Mouse (Mus musculus): Measurements from ENCODE around the gene Slc48a1. TPM values are rescaled to one million over a fixed set of nuclear protein-coding genes. Genes with fewer than 3 reads are reported as not detected.

Slc48a1 gene
- polyA plus RNA-seq, 1 experiment from 2014 or later, result 90.1 TPM

DNA sequence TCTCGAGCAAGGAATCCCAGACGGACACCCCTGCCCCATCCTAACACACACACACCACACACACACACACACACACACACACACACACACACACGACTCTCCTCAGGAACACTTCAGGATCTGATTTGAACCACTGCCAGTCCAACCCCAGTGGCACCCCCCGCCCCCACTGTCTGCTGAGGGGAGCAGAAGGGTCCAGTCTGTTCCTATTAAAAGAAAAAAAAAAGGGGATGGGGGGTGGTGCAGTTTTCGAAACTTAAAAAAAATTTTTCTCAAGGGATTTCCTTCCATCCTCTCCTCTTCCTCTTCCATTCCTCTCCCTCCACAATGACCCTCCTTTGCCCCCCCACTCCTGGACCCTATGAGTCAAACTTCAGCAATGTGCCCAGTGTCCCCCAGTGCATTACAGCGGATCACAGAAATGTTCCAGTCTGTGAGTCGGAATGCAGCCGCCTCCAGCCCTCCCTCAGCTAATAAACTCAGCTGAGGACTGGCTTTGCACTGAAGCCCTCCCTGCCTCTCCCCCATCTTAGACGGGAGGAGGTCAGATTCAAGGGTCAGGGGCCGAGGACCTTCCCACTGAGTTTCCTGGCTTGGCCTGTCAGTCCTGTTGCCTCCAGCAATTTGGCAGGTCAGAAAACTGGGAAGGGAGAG, 53.8 kb downstream of the Slc48a1 start:
- WGBS, result 9% methylated on average over 10 of the region's 10 CpGs

DNA sequence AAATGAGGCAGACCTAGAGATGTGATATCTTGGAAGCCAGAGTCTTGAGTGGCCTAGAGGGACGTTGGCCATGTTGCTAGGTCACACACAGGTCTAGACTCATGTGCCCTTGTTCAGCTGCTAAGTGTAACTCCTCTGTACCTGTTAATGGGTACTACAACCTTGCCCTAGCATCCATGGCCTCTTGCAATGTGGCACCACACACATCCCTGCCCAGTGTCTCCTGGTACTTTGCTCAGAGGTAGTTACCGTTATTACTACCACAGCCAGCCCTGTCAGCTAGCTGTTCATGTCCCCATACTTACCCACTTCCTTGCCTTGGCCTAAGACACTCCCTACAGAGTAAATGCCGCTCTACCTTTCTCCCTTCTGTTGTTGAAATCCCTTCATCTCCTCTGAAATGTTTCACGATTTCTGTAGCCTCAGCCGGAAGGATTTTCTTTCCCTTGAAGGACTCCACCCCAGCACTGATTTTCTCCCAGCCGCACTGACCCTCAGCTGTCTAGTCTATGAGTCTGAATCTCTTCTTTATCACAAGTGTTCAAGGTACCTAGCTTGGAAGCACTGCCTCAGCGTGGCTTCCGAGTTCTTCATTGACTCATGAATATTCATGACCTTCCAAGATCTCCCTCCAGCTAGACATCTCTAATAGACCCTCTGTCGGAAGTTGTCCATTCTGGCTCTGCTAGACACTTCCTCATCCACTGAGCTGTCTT, 54.6 kb downstream of the Slc48a1 start:
- WGBS, result 53% methylated on average over 9 of the region's 9 CpGs
- peaks cover 56% of the 10 kb centered on the region for H3K4me1 ChIP-seq

More for the DNA sequence above, 53.8 kb downstream of the Slc48a1 start:
- peak overlapping the region; percentile 99 for H3K9ac ChIP-seq
- H3K4me2 ChIP-seq, result peak overlapping the region; percentile 84
- peak overlapping the region; percentile 87 for H3K4me3 ChIP-seq
- peak overlapping the region; percentile 96 for H3K27ac ChIP-seq
- no peaks in the 10 kb centered on the region for H3K27me3 ChIP-seq (replicated peaks)
- peaks cover 52% of the 10 kb centered on the region for H3K4me1 ChIP-seq
- no peak for ATAC-seq (replicated peaks)
- H3K9me3 ChIP-seq, result no peaks in the 10 kb centered on the region
- no peaks in the 10 kb centered on the region for H3K36me3 ChIP-seq (replicated peaks)

DNA sequence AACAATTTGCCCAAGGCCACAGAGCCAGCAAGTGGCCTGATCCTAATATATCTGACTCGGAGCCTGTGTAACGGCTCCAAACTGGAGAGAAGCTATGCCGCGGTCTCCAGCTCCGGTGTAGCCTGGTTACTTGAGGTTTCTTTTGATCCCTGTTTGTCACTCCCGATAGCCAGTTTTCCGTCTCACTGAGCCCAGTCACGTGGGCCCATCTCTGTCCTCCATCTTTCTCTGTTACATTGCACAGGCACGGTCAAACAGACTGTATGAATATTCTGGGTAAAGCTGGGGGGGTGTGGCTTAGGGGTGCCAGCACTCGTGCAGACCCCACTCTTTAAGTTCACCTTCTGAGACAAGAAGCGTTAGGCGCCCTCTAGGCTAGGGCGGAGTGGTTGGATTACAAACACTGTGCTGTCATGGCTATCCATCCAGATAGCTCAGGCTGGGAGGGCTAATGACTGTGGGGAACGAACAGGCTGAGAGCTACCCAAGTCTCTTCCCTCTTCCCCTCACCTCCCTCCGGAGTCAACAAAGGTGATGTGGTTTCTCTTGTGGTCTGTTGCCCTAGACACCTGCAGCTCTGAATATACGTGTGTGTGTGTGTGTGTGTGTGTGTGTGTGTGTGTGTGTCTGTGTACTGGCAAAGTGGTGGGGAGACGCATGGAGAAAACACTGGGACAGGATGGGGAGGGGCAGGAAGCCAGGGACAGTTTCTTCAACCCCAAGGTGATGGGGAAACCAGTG, 58.0 kb downstream of the Slc48a1 start:
- Histone ChIP-seq H3K9me3 (no peaks in the 10 kb centered on the region), H3K9ac (no peak overlapping the region), H3K27me3 (replicated peaks) (no peaks in the 10 kb centered on the region), H3K4me2 (no peak overlapping the region), H3K36me3 (replicated peaks) (no peaks in the 10 kb centered on the region), H3K27ac (no peak overlapping the region), H3K4me3 (no peak overlapping the region), H3K4me1 (peaks cover 27% of the 10 kb centered on the region)
- ATAC-seq (replicated peaks), result no peak
- WGBS, result 47% methylated on average over 17 of the region's 17 CpGs

More for the DNA sequence above, 54.6 kb downstream of the Slc48a1 start:
- H3K27me3 ChIP-seq (replicated peaks), result no peaks in the 10 kb centered on the region
- H3K9ac ChIP-seq, result no peak overlapping the region
- no peaks in the 10 kb centered on the region for H3K9me3 ChIP-seq
- ATAC-seq (replicated peaks), result no peak
- H3K4me3 ChIP-seq, result no peak overlapping the region
- H3K36me3 ChIP-seq (replicated peaks), result no peaks in the 10 kb centered on the region
- H3K27ac ChIP-seq, result no peak overlapping the region
- H3K4me2 ChIP-seq, result no peak overlapping the region

DNA sequence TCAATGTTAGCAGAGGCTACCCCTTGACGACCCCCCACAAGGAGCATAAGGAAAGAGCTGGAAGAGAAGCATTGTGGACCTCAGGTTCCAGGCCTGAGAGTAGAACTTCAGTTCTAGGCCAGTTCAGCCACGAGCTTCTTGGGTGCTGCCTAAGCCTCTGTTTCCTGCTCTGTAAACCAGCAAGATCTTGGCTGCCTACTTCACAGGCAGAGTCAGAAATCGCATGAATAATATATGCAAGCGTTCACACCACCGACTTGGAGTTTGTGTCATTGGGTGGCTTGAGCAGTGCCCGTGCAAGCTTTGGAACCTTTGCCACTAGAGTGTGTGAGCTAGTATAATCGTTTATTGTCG, 58.6 kb downstream of the Slc48a1 start:
- H3K4me3 ChIP-seq, result no peak overlapping the region
- no peak overlapping the region for H3K27ac ChIP-seq
- H3K4me2 ChIP-seq, result no peak overlapping the region
- no peak overlapping the region for H3K9ac ChIP-seq
- ATAC-seq (replicated peaks), result no peak
- no peaks in the 10 kb centered on the region for H3K27me3 ChIP-seq (replicated peaks)
- peaks cover 27% of the 10 kb centered on the region for H3K4me1 ChIP-seq
- WGBS, result 70% methylated on average over 8 of the region's 8 CpGs
- no peaks in the 10 kb centered on the region for H3K36me3 ChIP-seq (replicated peaks)
- H3K9me3 ChIP-seq, result no peaks in the 10 kb centered on the region

DNA sequence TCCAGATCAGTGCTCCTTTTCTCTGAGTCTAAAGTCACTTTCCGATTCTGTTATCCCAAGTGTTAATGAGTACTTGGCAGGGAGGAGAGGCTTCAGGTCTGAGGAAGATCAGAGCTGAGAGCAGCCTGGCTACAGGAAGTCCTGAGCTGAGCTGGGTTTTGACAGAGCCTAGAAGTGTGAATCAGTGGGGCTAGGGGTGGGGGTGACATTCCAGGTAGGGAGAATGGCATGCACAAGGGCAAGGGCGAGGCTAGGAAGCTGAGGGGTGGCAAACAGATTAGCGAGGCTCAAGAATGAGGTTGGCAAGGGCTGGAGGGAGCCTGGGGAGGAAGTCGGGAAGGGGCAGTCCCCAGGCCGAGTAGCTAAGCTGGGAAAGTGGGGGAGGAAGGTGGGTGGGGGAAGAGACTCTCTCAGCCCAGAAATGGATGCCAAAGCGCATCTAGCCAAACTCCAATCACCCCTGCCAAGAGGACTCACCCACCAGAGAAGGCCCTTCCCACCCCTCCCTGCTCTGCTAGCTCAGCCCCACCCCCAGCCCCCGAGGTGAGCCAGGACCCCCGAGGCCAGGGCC, 59.3 kb downstream of the Slc48a1 start:
- Histone ChIP-seq H3K9me3 (no peaks in the 10 kb centered on the region), H3K27ac (no peak overlapping the region), H3K4me2 (no peak overlapping the region), H3K9ac (no peak overlapping the region), H3K4me1 (peaks cover 20% of the 10 kb centered on the region), H3K36me3 (replicated peaks) (no peaks in the 10 kb centered on the region), H3K4me3 (no peak overlapping the region), H3K27me3 (replicated peaks) (no peaks in the 10 kb centered on the region)
- 24% methylated on average over 8 of the region's 8 CpGs for WGBS
- ATAC-seq (replicated peaks), result no peak; the same call in 1 of the 2 replicates

DNA sequence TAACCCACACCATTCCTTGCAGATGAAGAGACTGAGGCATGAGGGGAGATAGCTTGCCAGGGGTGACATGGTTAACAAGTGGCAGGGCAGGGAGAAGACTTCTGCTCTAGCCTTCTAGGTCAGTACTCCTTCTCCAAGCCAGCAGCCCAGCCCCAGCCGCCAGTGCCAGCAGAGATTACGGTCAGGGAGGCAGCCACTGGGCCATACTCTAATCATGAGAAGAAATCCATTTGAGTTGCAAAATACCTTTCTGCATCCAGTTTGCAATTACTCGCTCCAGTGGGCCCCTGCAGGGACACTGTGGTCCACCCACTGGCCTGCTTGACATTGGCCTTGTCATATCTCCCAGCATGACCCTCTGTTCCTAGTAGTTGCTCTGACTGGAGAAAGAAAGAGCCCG, 60.1 kb downstream of the Slc48a1 start:
- Histone ChIP-seq H3K4me3 (no peak overlapping the region), H3K4me2 (no peak overlapping the region), H3K27ac (no peak overlapping the region), H3K36me3 (replicated peaks) (no peaks in the 10 kb centered on the region), H3K9ac (no peak overlapping the region), H3K27me3 (replicated peaks) (no peaks in the 10 kb centered on the region), H3K4me1 (peaks cover 12% of the 10 kb centered on the region; the same call in 1 of the 2 replicates), H3K9me3 (no peaks in the 10 kb centered on the region)
- 69% methylated on average over 4 of the region's 4 CpGs for WGBS
- no peak for ATAC-seq (replicated peaks)

DNA sequence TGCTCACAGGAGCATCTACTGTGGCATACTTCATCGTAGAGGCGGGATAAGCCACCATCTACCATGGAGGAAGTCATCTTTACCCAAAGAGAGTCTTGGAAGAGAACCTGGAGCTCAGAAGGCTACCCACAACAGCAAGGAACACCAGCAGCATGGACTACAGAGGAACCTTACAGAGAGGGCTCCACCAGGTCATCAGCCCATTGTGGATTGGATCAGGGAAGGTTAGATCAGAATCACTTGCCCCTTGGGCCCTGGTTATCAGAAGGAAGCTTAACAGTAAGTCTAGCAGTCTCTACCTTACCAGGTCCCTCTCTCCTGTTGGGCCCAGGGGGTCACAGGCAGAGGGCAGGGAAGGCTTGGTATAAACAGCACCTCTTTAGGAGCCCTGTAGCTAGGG, 60.7 kb downstream of the Slc48a1 start:
- Histone ChIP-seq H3K36me3 (replicated peaks) (no peaks in the 10 kb centered on the region), H3K4me2 (no peak overlapping the region), H3K27me3 (replicated peaks) (no peaks in the 10 kb centered on the region), H3K4me1 (peaks cover 11% of the 10 kb centered on the region; the same call in 1 of the 2 replicates), H3K27ac (no peak overlapping the region), H3K9ac (no peak overlapping the region), H3K9me3 (no peaks in the 10 kb centered on the region), H3K4me3 (no peak overlapping the region)
- no peak for ATAC-seq (replicated peaks)
- WGBS, result 95% methylated on average over 2 of the region's 2 CpGs

DNA sequence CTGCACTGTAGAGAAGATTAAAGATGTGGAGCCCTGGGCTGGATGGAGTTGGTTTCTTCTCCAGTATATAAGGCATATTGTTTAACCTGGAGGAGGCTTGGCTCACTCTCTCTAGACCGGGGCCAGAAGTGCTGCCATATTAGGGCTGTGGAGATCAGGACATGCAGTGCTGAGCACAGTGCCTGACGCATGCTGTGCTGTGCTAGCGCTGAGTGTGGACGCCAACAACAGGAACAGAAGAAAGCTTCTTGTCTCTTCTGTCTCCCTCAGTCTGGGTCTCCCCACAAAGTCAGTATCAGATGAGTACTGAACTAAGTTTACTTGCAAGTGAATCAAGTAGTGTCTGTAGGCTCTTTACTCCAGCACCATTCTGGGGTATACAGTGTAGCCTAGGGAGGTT, 61.2 kb downstream of the Slc48a1 start:
- Histone ChIP-seq H3K36me3 (replicated peaks) (no peaks in the 10 kb centered on the region), H3K27me3 (replicated peaks) (no peaks in the 10 kb centered on the region), H3K9ac (no peak overlapping the region), H3K27ac (no peak overlapping the region), H3K4me1 (peaks cover 11% of the 10 kb centered on the region; the same call in 1 of the 2 replicates), H3K4me2 (no peak overlapping the region), H3K9me3 (no peaks in the 10 kb centered on the region), H3K4me3 (no peak overlapping the region)
- WGBS, result 67% methylated on average over 4 of the region's 4 CpGs
- ATAC-seq (replicated peaks), result no peak

DNA sequence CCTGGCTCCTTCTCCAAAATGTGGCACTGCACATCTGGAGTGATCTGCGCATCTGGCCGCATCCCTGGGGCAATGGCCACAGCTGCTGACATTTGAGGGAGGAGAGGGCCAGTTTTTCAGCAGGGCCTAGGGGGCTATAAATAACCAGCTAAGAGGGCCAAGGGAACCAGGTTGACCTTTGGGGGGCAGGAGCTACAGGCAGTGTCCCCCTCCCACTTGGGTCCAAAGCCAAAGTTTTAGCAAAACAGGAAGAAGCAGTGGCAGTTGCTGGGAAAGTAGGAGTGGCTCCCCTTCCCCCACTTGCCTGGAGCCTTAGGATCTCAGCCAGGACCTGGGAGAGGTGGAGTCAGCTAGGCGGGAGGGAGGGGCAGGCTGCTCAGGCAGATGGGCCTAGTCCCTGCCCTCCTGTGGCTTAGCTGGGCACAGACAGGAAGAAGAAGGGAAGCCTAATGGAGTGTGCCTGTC, 61.7 kb downstream of the Slc48a1 start:
- no peak overlapping the region for H3K9ac ChIP-seq
- no peak for ATAC-seq (replicated peaks)
- no peak overlapping the region for H3K4me3 ChIP-seq
- H3K27me3 ChIP-seq (replicated peaks), result no peaks in the 10 kb centered on the region
- H3K4me1 ChIP-seq, result peaks cover 11% of the 10 kb centered on the region; the same call in 1 of the 2 replicates
- 60% methylated on average over 3 of the region's 3 CpGs for WGBS
- no peaks in the 10 kb centered on the region for H3K9me3 ChIP-seq
- H3K4me2 ChIP-seq, result no peak overlapping the region
- no peaks in the 10 kb centered on the region for H3K36me3 ChIP-seq (replicated peaks)
- no peak overlapping the region for H3K27ac ChIP-seq

DNA sequence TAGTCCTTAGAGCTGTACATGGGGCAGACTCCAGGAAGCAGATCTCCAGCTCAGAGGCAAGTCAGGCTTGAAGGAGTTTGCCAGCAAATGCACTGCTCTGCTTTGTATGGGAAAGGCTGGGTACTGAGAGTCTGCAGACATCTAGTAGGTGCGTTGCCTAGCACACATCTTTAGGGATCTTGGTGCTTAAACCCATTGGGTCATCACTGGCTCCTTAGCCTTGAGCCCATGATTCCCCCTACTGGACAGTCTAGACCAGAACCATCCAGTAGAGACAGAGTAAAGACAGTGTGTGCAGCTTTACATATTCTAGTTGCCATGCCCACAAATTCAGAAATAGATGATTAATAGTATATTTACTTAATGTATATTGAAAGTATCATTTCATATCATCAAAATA, 62.5 kb downstream of the Slc48a1 start:
- Histone ChIP-seq H3K9me3 (no peaks in the 10 kb centered on the region), H3K27ac (no peak overlapping the region), H3K4me2 (no peak overlapping the region), H3K27me3 (replicated peaks) (no peaks in the 10 kb centered on the region), H3K4me1 (peaks cover 11% of the 10 kb centered on the region; the same call in 1 of the 2 replicates), H3K9ac (no peak overlapping the region), H3K4me3 (no peak overlapping the region), H3K36me3 (replicated peaks) (no peaks in the 10 kb centered on the region)
- ATAC-seq (replicated peaks), result no peak
- 82% methylated on average over 1 of the region's 1 CpGs for WGBS

DNA sequence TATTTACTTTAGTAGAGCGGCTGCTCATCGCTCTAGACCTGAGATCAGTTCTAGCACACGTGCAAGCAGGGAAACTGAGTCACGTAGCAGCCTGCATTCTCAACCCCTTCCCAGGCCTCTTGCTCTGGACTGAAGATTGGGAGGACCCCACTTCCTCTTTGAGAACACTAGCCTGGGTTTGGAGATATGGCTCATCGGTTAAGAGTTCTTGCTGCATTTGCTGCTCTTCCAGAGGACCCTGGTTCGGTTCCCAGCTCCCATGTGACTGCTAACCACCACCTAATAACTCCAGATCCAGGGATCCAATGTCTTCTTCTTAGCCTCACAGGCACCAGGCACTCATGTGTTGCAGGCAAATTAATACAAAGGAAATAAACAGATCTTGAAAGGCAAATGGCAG, 63.1 kb downstream of the Slc48a1 start:
- H3K9me3 ChIP-seq, result no peaks in the 10 kb centered on the region
- peaks cover 7% of the 10 kb centered on the region; the same call in 1 of the 2 replicates for H3K4me1 ChIP-seq
- H3K4me2 ChIP-seq, result no peak overlapping the region
- no peak overlapping the region for H3K9ac ChIP-seq
- H3K27me3 ChIP-seq (replicated peaks), result no peaks in the 10 kb centered on the region
- no peaks in the 10 kb centered on the region for H3K36me3 ChIP-seq (replicated peaks)
- H3K27ac ChIP-seq, result no peak overlapping the region
- H3K4me3 ChIP-seq, result no peak overlapping the region
- 95% methylated on average over 6 of the region's 6 CpGs for WGBS
- ATAC-seq (replicated peaks), result no peak

DNA sequence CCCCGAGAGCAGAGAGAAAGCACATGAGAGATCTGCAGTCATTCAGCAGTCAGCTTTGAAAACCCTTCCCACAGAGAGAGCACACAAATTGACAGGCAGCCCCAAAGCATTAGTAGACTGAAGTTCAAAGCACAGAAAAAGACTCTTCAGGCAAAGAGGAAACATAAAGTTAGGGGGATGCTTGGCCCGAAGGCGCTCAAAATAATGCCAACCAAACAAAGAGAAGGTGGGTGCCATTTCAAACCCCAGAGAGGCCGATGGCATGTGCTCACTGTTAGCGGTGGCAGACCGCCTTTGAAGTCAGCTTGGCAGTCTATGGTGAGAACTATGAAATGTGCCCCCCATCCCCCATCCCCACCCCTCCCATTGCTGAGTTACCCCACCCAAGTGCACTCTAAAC, 63.7 kb downstream of the Slc48a1 start:
- 80% methylated on average over 6 of the region's 6 CpGs for WGBS
- H3K9me3 ChIP-seq, result no peaks in the 10 kb centered on the region
- H3K27ac ChIP-seq, result no peak overlapping the region
- no peaks in the 10 kb centered on the region for H3K27me3 ChIP-seq (replicated peaks)
- ATAC-seq (replicated peaks), result no peak
- H3K4me1 ChIP-seq, result peaks cover 7% of the 10 kb centered on the region; the same call in 1 of the 2 replicates
- H3K4me3 ChIP-seq, result no peak overlapping the region
- H3K9ac ChIP-seq, result no peak overlapping the region
- no peaks in the 10 kb centered on the region for H3K36me3 ChIP-seq (replicated peaks)
- no peak overlapping the region for H3K4me2 ChIP-seq
